Mouse (Mus musculus) myocyte (in vitro differentiated cells): Measurements from ENCODE around the gene Plpp1. TPM values are rescaled to one million over a fixed set of nuclear protein-coding genes. Genes with fewer than 3 reads are reported as not detected.

ENCODE experiments used
- H3K27me3 ChIP-seq: one replicate; pipeline ENCODE4 v1.6.1; 2011; ENCODE audit not compliant: control insufficient read depth, insufficient read depth, insufficient read length
- H3K36me3 ChIP-seq: one replicate; pipeline ENCODE4 v1.6.1; 2011; ENCODE audit not compliant: control insufficient read depth, insufficient read depth
- H3K4me2 ChIP-seq: one replicate; pipeline ENCODE4 v1.6.1; 2011; ENCODE audit warnings: low read depth, control low read depth
- H3K4me3 ChIP-seq: one replicate; pipeline ENCODE4 v1.5.1; 2011; ENCODE audit warnings: mild to moderate bottlenecking, control low read depth, moderate library complexity
- H3K79me2 ChIP-seq: one replicate; pipeline ENCODE4 v1.6.1; 2011; ENCODE audit not compliant: control insufficient read depth, insufficient read depth
- H3ac ChIP-seq: one replicate; pipeline ENCODE4 v1.6.1; 2011; ENCODE audit not compliant: control insufficient read depth, insufficient read length
- CEBPB ChIP-seq: IDR thresholded peaks from 2 replicates; pipeline ENCODE4 v1.6.1; 2011; ENCODE audit warnings: mild to moderate bottlenecking, moderate library complexity; ENCODE audit not compliant: poor library complexity, insufficient read depth, severe bottlenecking
- E2F4 ChIP-seq: IDR thresholded peaks from one replicate; pipeline ENCODE4 v1.6.1; 2011; ENCODE audit warnings: mild to moderate bottlenecking, control low read depth, moderate library complexity; ENCODE audit not compliant: insufficient read depth
- MAX ChIP-seq: IDR thresholded peaks from one replicate; pipeline ENCODE4 v1.6.1; 2011; ENCODE audit warnings: low read depth, mild to moderate bottlenecking, control low read depth
- MYOD1 ChIP-seq, 3 experiments: IDR thresholded peaks; one replicate each; pipeline ENCODE4 v1.6.1; 2011; ENCODE audit warnings: control low read depth in 2 of 3, low read depth in 2 of 3, mild to moderate bottlenecking in 2 of 3, moderate library complexity in 1 of 3; ENCODE audit not compliant: insufficient read length in 2 of 3, control insufficient read depth in 1 of 3
- MYOG ChIP-seq, 3 experiments: IDR thresholded peaks; one replicate each; pipeline ENCODE4 v1.6.1; 2011; ENCODE audit warnings: control low read depth in 2 of 3, low read depth in 2 of 3, mild to moderate bottlenecking in 2 of 3; ENCODE audit not compliant: insufficient read length in 2 of 3, control insufficient read depth in 1 of 3, insufficient read depth in 1 of 3
- POLR2A ChIP-seq: IDR thresholded peaks from one replicate; pipeline ENCODE4 v1.6.1; 2011; ENCODE audit warnings: low read depth, mild to moderate bottlenecking, control low read depth, moderate library complexity; ENCODE audit not compliant: insufficient read length
- POLR2AphosphoS2 ChIP-seq: IDR thresholded peaks from one replicate; pipeline ENCODE4 v1.6.1; 2011; ENCODE audit warnings: low read depth, control low read depth; ENCODE audit not compliant: insufficient read length
- REST ChIP-seq: IDR thresholded peaks from one replicate; pipeline ENCODE4 v1.6.1; 2011; ENCODE audit warnings: mild to moderate bottlenecking, control low read depth, moderate library complexity; ENCODE audit not compliant: insufficient read depth, insufficient read length
- SRF ChIP-seq: IDR thresholded peaks from one replicate; pipeline ENCODE4 v1.6.1; 2011; ENCODE audit warnings: low read depth; ENCODE audit not compliant: control insufficient read depth, insufficient read length
- TCF12 ChIP-seq: IDR thresholded peaks from one replicate; pipeline ENCODE4 v1.6.1; 2011; ENCODE audit warnings: mild to moderate bottlenecking, control low read depth; ENCODE audit not compliant: poor library complexity, insufficient read depth, severe bottlenecking
- TCF3 ChIP-seq: IDR thresholded peaks from one replicate; pipeline ENCODE4 v1.6.1; 2011; ENCODE audit warnings: low read depth, control low read depth; ENCODE audit not compliant: insufficient read length
- USF1 ChIP-seq: IDR thresholded peaks from one replicate; pipeline ENCODE4 v1.6.1; 2011; ENCODE audit warnings: low read depth, mild to moderate bottlenecking, control low read depth, moderate library complexity
- polyA plus RNA-seq: library from polyadenylated mRNA; unstranded; fragments of >200 nt; fragmentation: generic; extraction: Trizol; gene quantifications from one replicate; pipeline ENCODE4 v1.2.1, GENCODE M21; 2012; ENCODE audit warnings: missing spikeins

The Plpp1 gene
- polyA plus RNA-seq, 1 experiment: 133 TPM

GRCm38 (mm10) chr13:112854402-112854801 is 53.8 kb downstream of the Plpp1 start:
- no peak for TF ChIP-seq E2F4
- no peak for TF ChIP-seq MAX
- no peak for TF ChIP-seq MYOG (IDR thresholded peaks at IDR 0.05; ENCODE audit: control insufficient read depth in 1 of 3, insufficient read depth in 1 of 3, insufficient read length in 2 of 3, low read depth in 2 of 3)
- TF ChIP-seq CEBPB: no peak
- TF ChIP-seq REST: no peak
- no peak for TF ChIP-seq USF1
- TF ChIP-seq POLR2A: no peak
- no peak for TF ChIP-seq SRF
- no peak for TF ChIP-seq TCF3
- no peak for TF ChIP-seq MYOD1 (IDR thresholded peaks at IDR 0.05; ENCODE audit: control insufficient read depth in 1 of 3, insufficient read length in 2 of 3, low read depth in 2 of 3)

GRCm38 (mm10) chr13:112857921-112858320 is 57.3 kb downstream of the Plpp1 start:
- no peaks in the 10 kb centered on the region for H3K79me2 ChIP-seq
- H3K36me3 ChIP-seq: peaks cover 24% of the 10 kb centered on the region
- TF ChIP-seq POLR2A (no peak), MYOD1 (IDR thresholded peaks at IDR 0.05; ENCODE audit: control insufficient read depth in 1 of 3, insufficient read length in 2 of 3, low read depth in 2 of 3) (no peak)
- H3K4me3 ChIP-seq: no peak overlapping the region
- H3K27me3 ChIP-seq: no peaks in the 10 kb centered on the region
- no peak overlapping the region for H3K4me2 ChIP-seq
- H3ac ChIP-seq: no peak overlapping the region

More at GRCm38 (mm10) chr13:112854402-112854801, 53.8 kb downstream of the Plpp1 start:
- Histone ChIP-seq H3K36me3 (peaks cover 11% of the 10 kb centered on the region), H3K4me3 (no peak overlapping the region), H3K27me3 (no peaks in the 10 kb centered on the region), H3ac (no peak overlapping the region), H3K79me2 (peaks cover under 1% of the 10 kb centered on the region), H3K4me2 (no peak overlapping the region)

GRCm38 (mm10) chr13:112859574-112860134 is 59.1 kb downstream of the Plpp1 start:
- Histone ChIP-seq H3K27me3 (no peaks in the 10 kb centered on the region), H3K4me3 (no peak overlapping the region), H3ac (no peak overlapping the region), H3K4me2 (no peak overlapping the region), H3K36me3 (peaks cover 30% of the 10 kb centered on the region), H3K79me2 (no peaks in the 10 kb centered on the region)
- TF ChIP-seq MAX (no peak), TCF12 (no peak), REST (no peak), SRF (no peak), TCF3 (no peak), MYOD1 (IDR thresholded peaks at IDR 0.05; ENCODE audit: control insufficient read depth in 1 of 3, insufficient read length in 2 of 3, low read depth in 2 of 3) (no peak), MYOG (IDR thresholded peaks at IDR 0.05; ENCODE audit: control insufficient read depth in 1 of 3, insufficient read depth in 1 of 3, insufficient read length in 2 of 3, low read depth in 2 of 3) (no peak), POLR2AphosphoS2 (no peak), E2F4 (no peak), CEBPB (no peak), USF1 (no peak)

- H3K36me3 ChIP-seq: peaks cover 30% of the 10 kb centered on the region
- no peak overlapping the region for H3K4me3 ChIP-seq
- no peaks in the 10 kb centered on the region for H3K79me2 ChIP-seq
- no peak for TF ChIP-seq MAX
- TF ChIP-seq MYOD1 (IDR thresholded peaks at IDR 0.05; ENCODE audit: control insufficient read depth in 1 of 3, insufficient read length in 2 of 3, low read depth in 2 of 3): no peak
- TF ChIP-seq REST: no peak
- no peak for TF ChIP-seq SRF
- TF ChIP-seq TCF3: no peak
- TF ChIP-seq POLR2A: no peak
- no peak for TF ChIP-seq CEBPB
- no peak for TF ChIP-seq MYOG (IDR thresholded peaks at IDR 0.05; ENCODE audit: control insufficient read depth in 1 of 3, insufficient read depth in 1 of 3, insufficient read length in 2 of 3, low read depth in 2 of 3)
- no peak for TF ChIP-seq POLR2AphosphoS2
- no peak overlapping the region for H3ac ChIP-seq
- no peak overlapping the region for H3K4me2 ChIP-seq
- H3K27me3 ChIP-seq: no peaks in the 10 kb centered on the region
These were observed 59.8 kb downstream of the Plpp1 start for GRCm38 (mm10) chr13:112860370-112860769.

- Histone ChIP-seq H3K36me3 (peaks cover 35% of the 10 kb centered on the region), H3K4me2 (no peak overlapping the region), H3K79me2 (no peaks in the 10 kb centered on the region), H3K27me3 (no peaks in the 10 kb centered on the region), H3ac (no peak overlapping the region), H3K4me3 (no peak overlapping the region)
- TF ChIP-seq TCF12: no peak
- TF ChIP-seq E2F4: no peak
- TF ChIP-seq CEBPB: no peak
- no peak for TF ChIP-seq MYOD1 (IDR thresholded peaks at IDR 0.05; ENCODE audit: control insufficient read depth in 1 of 3, insufficient read length in 2 of 3, low read depth in 2 of 3)
- no peak for TF ChIP-seq MAX
- no peak for TF ChIP-seq POLR2AphosphoS2
- TF ChIP-seq MYOG (IDR thresholded peaks at IDR 0.05; ENCODE audit: control insufficient read depth in 1 of 3, insufficient read depth in 1 of 3, insufficient read length in 2 of 3, low read depth in 2 of 3): no peak
- TF ChIP-seq TCF3: no peak
- TF ChIP-seq REST: no peak
- no peak for TF ChIP-seq SRF
- TF ChIP-seq POLR2A: no peak
- no peak for TF ChIP-seq USF1
These were observed 60.3 kb downstream of the Plpp1 start for GRCm38 (mm10) chr13:112860911-112861310.
